Mouse (Mus musculus) kidney, embryonic 15.5 days (tissue): ENCODE measurements around the gene Ccdc158. TPM values are rescaled to one million over a fixed set of nuclear protein-coding genes. Genes with fewer than 3 reads are reported as not detected.

Source experiments
- ATAC-seq: fragments of 200-750 bp; cut with Nextera tagmentation; replicated peaks from 2 replicates; pipeline ENCODE4 v1.8.0; 2017; ENCODE audit warnings: moderate TSS enrichment; ENCODE audit not compliant: low FRiP score
- H3K27ac ChIP-seq: fragments of 300-500 bp; sonication (generic); 2 replicates; pipeline ENCODE4 v1.5.1; 2015; ENCODE audit warnings: mild to moderate bottlenecking, inconsistent platforms
- H3K27me3 ChIP-seq: fragments of 300-500 bp; sonication (generic); 2 replicates; pipeline ENCODE4 v1.6.1; 2015; ENCODE audit warnings: inconsistent platforms
- H3K36me3 ChIP-seq: fragments of 300-500 bp; sonication (generic); 2 replicates; pipeline ENCODE4 v1.6.1; 2015; ENCODE audit warnings: inconsistent platforms
- H3K4me1 ChIP-seq: fragments of 300-500 bp; sonication (generic); 2 replicates; pipeline ENCODE4 v1.6.1; 2015; ENCODE audit warnings: inconsistent platforms
- H3K4me2 ChIP-seq: fragments of 300-500 bp; sonication (generic); 2 replicates; pipeline ENCODE4 v1.6.1; 2015; ENCODE audit warnings: moderate library complexity, mild to moderate bottlenecking, inconsistent platforms
- H3K4me3 ChIP-seq: fragments of 300-500 bp; sonication (generic); replicated peaks from 2 replicates; pipeline ENCODE4 v1.5.1; 2015; ENCODE audit warnings: mild to moderate bottlenecking, inconsistent platforms
- H3K9ac ChIP-seq: fragments of 300-500 bp; sonication (generic); 2 replicates; pipeline ENCODE4 v1.6.1; 2015; ENCODE audit warnings: mild to moderate bottlenecking, inconsistent platforms
- H3K9me3 ChIP-seq: fragments of 300-500 bp; sonication (generic); replicated peaks from 2 replicates; pipeline ENCODE4 v1.6.1; 2016; ENCODE audit warnings: inconsistent platforms
- WGBS: fragments of 180-500 bp; shearing (Covaris S2); methylation state at CpG from one replicate; pipeline ENCODE4 v1.1.7; 2015; ENCODE audit warnings: mixed read lengths; 5-methylcytosine and 5-hydroxymethylcytosine counted together
- polyA plus RNA-seq: library from polyadenylated mRNA; unstranded; fragments of >200 nt; fragmentation: Nextera tagmentation; extraction: Ambion mirVana; gene quantifications from 2 replicates; pipeline ENCODE4 v1.2.1, GENCODE M21; 2015

The Ccdc158 gene
- polyA plus RNA-seq, 1 experiment from 2014 or later = 0.97 TPM

DNA sequence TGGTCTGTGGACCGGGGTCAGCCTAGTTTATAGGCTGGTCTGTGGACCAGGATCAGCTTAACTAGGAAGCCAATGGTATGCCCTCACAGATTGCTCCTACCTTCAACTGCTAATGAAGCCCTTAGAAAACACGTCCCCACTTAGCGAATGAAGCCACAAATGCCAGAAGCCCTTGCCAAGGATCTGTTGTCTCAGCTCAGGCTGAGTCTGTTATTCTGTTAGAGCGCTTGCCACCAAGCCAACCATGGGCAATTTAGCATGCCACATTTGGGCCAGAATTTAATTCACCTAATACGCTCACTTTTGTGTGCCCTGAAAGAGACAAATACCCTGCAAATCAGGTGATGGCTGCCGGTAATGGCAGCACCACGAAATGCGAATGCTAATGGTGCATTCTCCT lies 28.6 kb upstream of the Ccdc158 start:
- 84% methylated on average over 8 of the region's 8 CpGs for WGBS
- ATAC-seq = no peak
- Histone ChIP-seq H3K4me1 (peaks cover 14% of the 10 kb centered on the region), H3K27me3 (no peaks in the 10 kb centered on the region), H3K4me2 (no peak overlapping the region), H3K4me3 (no peak overlapping the region), H3K9me3 (no peaks in the 10 kb centered on the region), H3K36me3 (no peaks in the 10 kb centered on the region), H3K27ac (no peak overlapping the region), H3K9ac (no peak overlapping the region)

DNA sequence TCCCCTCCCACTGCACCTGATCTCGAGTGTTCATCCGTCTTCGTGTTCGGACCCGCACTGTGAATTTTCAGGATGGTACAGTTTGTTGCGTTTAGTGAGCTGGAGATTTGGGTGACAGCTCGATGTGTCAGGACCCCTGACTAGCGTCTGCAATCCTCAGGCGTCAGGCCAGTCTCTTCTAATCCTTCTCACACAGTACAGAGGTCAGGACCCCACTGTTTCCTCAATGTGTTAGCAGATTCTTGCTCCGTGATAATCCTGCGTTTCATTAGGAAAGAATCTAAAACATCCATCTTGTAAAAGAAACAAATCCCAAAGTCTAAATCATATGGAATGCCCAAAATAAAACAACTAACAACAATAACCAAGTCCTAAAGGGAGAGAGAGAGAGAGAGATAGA lies 26.7 kb upstream of the Ccdc158 start:
- H3K27ac ChIP-seq = no peak overlapping the region
- peaks cover 17% of the 10 kb centered on the region for H3K4me1 ChIP-seq
- 68% methylated on average over 11 of the region's 11 CpGs for WGBS
- no peak overlapping the region for H3K9ac ChIP-seq
- no peak overlapping the region for H3K4me3 ChIP-seq
- H3K27me3 ChIP-seq = no peaks in the 10 kb centered on the region
- no peaks in the 10 kb centered on the region for H3K9me3 ChIP-seq
- H3K4me2 ChIP-seq = no peak overlapping the region
- no peak for ATAC-seq
- no peaks in the 10 kb centered on the region for H3K36me3 ChIP-seq

GRCm38 (mm10) chr5:92698837-92699529 lies 23.9 kb upstream of the Ccdc158 start:
- Histone ChIP-seq H3K36me3 (no peaks in the 10 kb centered on the region), H3K27ac (no peak overlapping the region), H3K27me3 (no peaks in the 10 kb centered on the region), H3K4me3 (peak overlapping the region; percentile 24), H3K9me3 (no peaks in the 10 kb centered on the region), H3K9ac (no peak overlapping the region), H3K4me2 (peak overlapping the region; percentile 57), H3K4me1 (peaks cover 17% of the 10 kb centered on the region)
- 0 out of 2 replicates have a peak, but pooled peaks have one; percentile 9 for ATAC-seq
- 25% methylated on average over 17 of the region's 17 CpGs for WGBS

DNA sequence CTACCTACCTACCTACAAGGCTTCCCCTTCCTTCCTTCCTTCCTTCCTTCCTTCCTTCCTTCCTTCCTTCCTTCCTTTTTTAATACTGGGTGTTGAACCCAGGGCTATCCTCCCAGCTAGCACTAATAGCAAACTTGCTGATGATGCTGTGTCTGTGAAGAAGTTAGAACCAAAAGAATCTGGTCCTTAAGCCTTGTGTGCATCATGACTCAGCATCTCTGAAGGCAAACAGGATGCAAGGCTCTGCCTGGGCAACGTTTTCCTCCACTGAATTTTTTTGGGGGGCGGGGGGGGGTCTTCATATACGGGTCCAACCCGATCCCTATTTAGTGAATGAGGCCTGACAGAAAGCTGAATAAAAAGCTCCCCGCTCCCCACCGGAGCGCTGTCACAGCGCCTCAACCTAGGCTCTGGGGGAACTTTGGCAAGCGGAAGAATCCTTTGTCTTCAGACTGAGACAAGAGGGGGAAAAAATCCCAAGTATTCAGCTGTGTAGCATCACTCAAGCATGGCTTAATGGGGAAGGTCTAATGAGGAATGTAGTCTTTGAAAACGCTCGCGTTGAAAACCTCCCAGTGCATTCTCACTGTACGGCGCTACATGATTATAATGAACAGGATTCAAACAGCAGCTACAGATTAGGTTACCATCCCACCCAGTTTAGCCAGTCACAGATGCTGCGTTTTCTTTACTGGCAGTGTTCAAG lies 23.2 kb upstream of the Ccdc158 start:
- H3K4me2 ChIP-seq = peak overlapping the region; percentile 57
- no peaks in the 10 kb centered on the region for H3K27me3 ChIP-seq
- ATAC-seq = peak; percentile 56
- 0 out of 2 replicates have a peak overlapping the region, but pooled peaks have one; percentile 2 for H3K27ac ChIP-seq
- WGBS = 3% methylated on average over 15 of the region's 15 CpGs
- H3K9me3 ChIP-seq = no peaks in the 10 kb centered on the region
- peak overlapping the region; percentile 24 for H3K4me3 ChIP-seq
- peaks cover 17% of the 10 kb centered on the region for H3K4me1 ChIP-seq
- H3K9ac ChIP-seq = no peak overlapping the region
- H3K36me3 ChIP-seq = no peaks in the 10 kb centered on the region

DNA sequence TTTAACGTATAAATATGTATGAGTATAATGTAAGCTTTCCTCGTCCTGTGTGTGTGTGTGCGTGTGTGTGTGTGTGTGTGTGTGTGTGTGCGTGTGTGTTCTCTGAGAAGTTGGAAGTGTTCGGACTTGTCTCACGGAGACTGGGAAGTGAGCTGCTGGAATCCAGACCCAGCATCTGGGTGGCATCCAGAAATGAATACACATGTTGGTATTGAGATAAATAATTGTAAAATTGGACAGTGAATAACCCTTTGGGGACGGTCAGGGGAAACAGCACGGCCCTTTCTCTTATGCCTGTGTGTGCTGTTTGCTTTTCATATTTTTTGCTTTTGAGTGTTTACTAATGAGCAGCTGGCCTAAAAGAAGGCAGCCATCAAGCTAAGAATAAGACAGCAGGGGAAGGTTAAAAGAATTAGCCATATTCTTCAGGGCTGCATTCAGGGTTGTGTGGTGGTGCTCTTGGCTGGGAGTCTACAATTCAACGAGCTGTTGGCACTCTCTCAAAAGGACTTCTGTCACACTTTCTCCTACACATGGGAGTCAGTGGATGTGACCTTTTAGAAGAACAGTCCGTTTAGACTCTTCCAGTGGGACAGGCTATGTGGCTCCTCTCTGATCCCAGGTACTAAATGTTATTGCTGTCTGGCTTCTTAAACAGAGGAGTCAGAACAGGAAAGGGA lies 19.4 kb upstream of the Ccdc158 start:
- Histone ChIP-seq H3K36me3 (no peaks in the 10 kb centered on the region), H3K27ac (no peak overlapping the region), H3K4me3 (no peak overlapping the region), H3K27me3 (no peaks in the 10 kb centered on the region), H3K9ac (no peak overlapping the region), H3K9me3 (no peaks in the 10 kb centered on the region), H3K4me1 (peaks cover 21% of the 10 kb centered on the region), H3K4me2 (no peak overlapping the region)
- 81% methylated on average over 10 of the region's 10 CpGs for WGBS
- ATAC-seq = no peak

DNA sequence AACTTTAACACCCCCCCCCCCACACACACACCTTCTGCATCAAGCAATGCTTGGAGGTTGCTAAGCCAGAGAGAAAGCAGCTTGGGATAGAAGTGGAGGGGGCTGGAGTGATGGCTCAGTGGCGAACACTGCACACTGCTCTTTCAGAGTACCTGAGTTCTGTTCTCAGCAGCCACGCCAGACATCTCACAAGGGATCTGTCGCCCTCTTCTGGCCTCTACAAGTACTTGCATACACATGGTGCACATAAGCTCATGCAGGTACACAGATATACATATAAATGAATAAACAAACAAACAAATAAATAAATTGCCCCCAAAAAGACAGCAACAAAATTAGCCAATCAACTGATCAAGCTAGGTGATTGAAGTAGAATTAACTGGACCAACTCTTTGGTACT lies 18.7 kb upstream of the Ccdc158 start:
- ATAC-seq = no peak
- Histone ChIP-seq H3K27me3 (no peaks in the 10 kb centered on the region), H3K27ac (no peak overlapping the region), H3K4me1 (peaks cover 14% of the 10 kb centered on the region), H3K9me3 (no peaks in the 10 kb centered on the region), H3K9ac (no peak overlapping the region), H3K36me3 (no peaks in the 10 kb centered on the region), H3K4me2 (no peak overlapping the region), H3K4me3 (no peak overlapping the region)
- WGBS = 93% methylated on average over 3 of the region's 3 CpGs

DNA sequence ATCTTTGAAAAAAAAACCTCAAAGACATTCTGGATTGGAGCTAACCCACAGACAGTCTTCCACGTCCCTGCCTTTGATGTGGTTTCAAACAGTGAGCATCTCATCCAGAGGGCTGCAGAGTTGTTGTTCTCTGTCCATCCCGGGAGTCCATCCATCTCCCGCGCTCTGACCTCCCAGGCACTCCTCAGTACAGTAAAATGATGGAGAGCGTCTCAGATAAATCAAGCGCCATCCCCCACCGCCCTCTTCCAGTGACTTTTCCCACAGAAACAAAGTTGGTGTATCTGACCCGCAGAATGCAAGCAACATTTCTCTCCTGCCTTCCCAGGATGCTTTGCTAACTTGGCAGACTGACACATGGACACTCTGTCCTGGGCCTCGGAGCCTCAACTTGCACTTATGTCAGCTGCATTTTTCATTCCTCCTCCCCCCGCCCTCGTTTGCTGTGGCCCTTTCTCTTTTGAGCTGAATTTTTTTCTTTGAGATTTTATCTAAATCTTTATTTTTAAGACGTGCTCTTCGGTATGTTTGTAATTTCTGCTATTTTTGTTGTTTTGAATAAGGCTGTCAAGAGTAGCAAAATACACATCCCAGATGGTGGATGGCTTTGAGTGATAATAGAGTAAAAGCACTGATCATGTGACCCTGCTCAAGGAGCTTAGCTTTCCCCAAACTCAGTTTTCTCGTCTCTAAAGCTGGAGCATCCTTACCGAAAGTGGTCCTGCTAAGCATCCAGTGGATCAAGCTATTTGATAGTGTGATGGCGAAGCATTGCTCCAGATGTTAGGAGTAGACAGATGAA lies 17.3 kb upstream of the Ccdc158 start:
- Histone ChIP-seq H3K27me3 (no peaks in the 10 kb centered on the region), H3K9ac (no peak overlapping the region), H3K36me3 (no peaks in the 10 kb centered on the region), H3K4me3 (no peak overlapping the region), H3K9me3 (no peaks in the 10 kb centered on the region), H3K4me2 (no peak overlapping the region), H3K4me1 (peaks cover 4% of the 10 kb centered on the region; the same call in 1 of the 2 replicates), H3K27ac (no peak overlapping the region)
- ATAC-seq = no peak
- 54% methylated on average over 16 of the region's 16 CpGs for WGBS

- H3K36me3 ChIP-seq = no peaks in the 10 kb centered on the region
- H3K4me2 ChIP-seq = no peak overlapping the region
- ATAC-seq = no peak
- 89% methylated on average over 9 of the region's 9 CpGs for WGBS
- H3K4me1 ChIP-seq = peaks cover 9% of the 10 kb centered on the region
- H3K27me3 ChIP-seq = peaks cover under 1% of the 10 kb centered on the region; the same call in 1 of the 2 replicates
- no peaks in the 10 kb centered on the region for H3K9me3 ChIP-seq
- H3K9ac ChIP-seq = no peak overlapping the region
- no peak overlapping the region for H3K27ac ChIP-seq
- H3K4me3 ChIP-seq = no peak overlapping the region
Measured at GRCm38 (mm10) chr5:92688569-92688968, 13.5 kb upstream of the Ccdc158 start.

GRCm38 (mm10) chr5:92688124-92688523 lies 13.1 kb upstream of the Ccdc158 start:
- H3K9me3 ChIP-seq = no peaks in the 10 kb centered on the region
- H3K36me3 ChIP-seq = no peaks in the 10 kb centered on the region
- no peak overlapping the region for H3K27ac ChIP-seq
- no peak overlapping the region for H3K4me3 ChIP-seq
- ATAC-seq = no peak
- H3K27me3 ChIP-seq = peaks cover 4% of the 10 kb centered on the region; the same call in 1 of the 2 replicates
- no peak overlapping the region for H3K9ac ChIP-seq
- H3K4me1 ChIP-seq = peaks cover 14% of the 10 kb centered on the region
- 86% methylated on average over 5 of the region's 5 CpGs for WGBS
- no peak overlapping the region for H3K4me2 ChIP-seq

DNA sequence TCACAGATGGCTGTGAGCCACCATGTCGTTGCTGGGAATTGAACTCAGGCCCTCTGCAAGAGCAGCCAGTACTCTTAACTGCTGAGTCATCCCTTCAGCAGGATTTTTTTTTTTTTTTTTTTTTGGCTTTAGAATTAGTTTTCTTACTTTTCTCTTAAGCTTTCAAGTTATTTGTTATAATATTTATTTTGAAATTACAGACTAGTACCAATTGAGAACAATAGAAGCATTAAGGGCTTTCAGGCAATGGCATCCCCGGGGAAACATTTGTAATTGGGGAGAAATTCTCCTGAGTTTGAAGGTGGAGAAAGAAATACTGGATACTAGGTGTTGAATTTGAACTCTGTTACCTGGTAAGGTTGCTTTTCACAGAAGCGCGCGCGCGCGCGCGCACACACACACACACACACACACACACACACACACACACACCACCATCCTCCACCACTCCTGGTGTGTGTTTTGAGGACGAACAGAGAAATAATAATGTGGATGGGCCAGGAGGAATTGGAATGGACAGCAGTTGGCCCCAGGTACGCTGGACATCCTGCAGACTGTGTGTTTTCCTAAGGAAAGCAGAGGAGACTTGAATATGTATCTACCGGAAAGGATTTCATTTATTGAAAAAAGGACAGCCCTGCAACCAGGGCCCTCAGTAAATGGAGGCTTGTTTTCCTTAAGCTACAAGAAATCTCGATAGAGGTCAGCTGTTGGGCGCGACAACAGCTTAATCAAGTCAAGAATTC lies 9.8 kb upstream of the Ccdc158 start:
- peaks cover 19% of the 10 kb centered on the region for H3K4me1 ChIP-seq
- no peak overlapping the region for H3K9ac ChIP-seq
- H3K4me2 ChIP-seq = no peak overlapping the region
- no peak overlapping the region for H3K4me3 ChIP-seq
- 93% methylated on average over 16 of the region's 16 CpGs for WGBS
- H3K27me3 ChIP-seq = peaks cover 10% of the 10 kb centered on the region
- no peaks in the 10 kb centered on the region for H3K36me3 ChIP-seq
- H3K27ac ChIP-seq = no peak overlapping the region
- no peaks in the 10 kb centered on the region for H3K9me3 ChIP-seq
- ATAC-seq = no peak

- 28% methylated on average over 9 of the region's 9 CpGs for WGBS
- peaks cover 19% of the 10 kb centered on the region for H3K4me1 ChIP-seq
- no peak overlapping the region for H3K9ac ChIP-seq
Measured at GRCm38 (mm10) chr5:92683871-92684475, 8.9 kb upstream of the Ccdc158 start.

More at GRCm38 (mm10) chr5:92683871-92684475, 8.9 kb upstream of the Ccdc158 start:
- Histone ChIP-seq H3K27ac (no peak overlapping the region), H3K36me3 (no peaks in the 10 kb centered on the region), H3K9me3 (no peaks in the 10 kb centered on the region), H3K4me2 (peak overlapping the region; percentile 97), H3K27me3 (peaks cover 10% of the 10 kb centered on the region), H3K4me3 (peak overlapping the region; percentile 53)
- no peak for ATAC-seq
